Mouse (Mus musculus) limb, embryonic 15.5 days (tissue): ENCODE data around the gene Ankrd11. TPM values are rescaled to one million over a fixed set of nuclear protein-coding genes. Genes with fewer than 3 reads are reported as not detected.
A peak's percentile ranks its signal among the peaks of the same experiment; 100 is the strongest.

ENCODE experiments used
- ATAC-seq: fragments of 200-750 bp; cut with Nextera tagmentation; 2 replicates; pipeline ENCODE4 v1.8.0; 2017; ENCODE audit warnings: low read depth, moderate TSS enrichment; ENCODE audit not compliant: insufficient number of reproducible peaks, low FRiP score, low TSS enrichment
- H3K27ac ChIP-seq: fragments of 300-500 bp; sonication (generic); 2 replicates; pipeline ENCODE4 v1.5.1; 2015; ENCODE audit warnings: moderate library complexity, mild to moderate bottlenecking, inconsistent platforms
- H3K27me3 ChIP-seq: fragments of 300-500 bp; sonication (generic); 2 replicates; pipeline ENCODE4 v1.6.1; 2015; ENCODE audit warnings: inconsistent platforms
- H3K36me3 ChIP-seq: fragments of 300-500 bp; sonication (generic); 2 replicates; pipeline ENCODE4 v1.6.1; 2015; ENCODE audit warnings: inconsistent platforms
- H3K4me1 ChIP-seq: fragments of 300-500 bp; sonication (generic); 2 replicates; pipeline ENCODE4 v1.6.1; 2015; ENCODE audit warnings: inconsistent platforms
- H3K4me2 ChIP-seq: fragments of 300-500 bp; sonication (generic); 2 replicates; pipeline ENCODE4 v1.6.1; 2015; ENCODE audit warnings: mild to moderate bottlenecking, inconsistent platforms
- H3K4me3 ChIP-seq: fragments of 300-500 bp; sonication (generic); 2 replicates; pipeline ENCODE4 v1.5.1; 2015; ENCODE audit warnings: mild to moderate bottlenecking, inconsistent platforms
- H3K9ac ChIP-seq: fragments of 300-500 bp; sonication (generic); 2 replicates; pipeline ENCODE4 v1.6.1; 2015; ENCODE audit warnings: inconsistent platforms
- H3K9me3 ChIP-seq: fragments of 300-500 bp; sonication (generic); 2 replicates; pipeline ENCODE4 v1.6.1; 2016; ENCODE audit warnings: inconsistent platforms
- WGBS: fragments of 180-500 bp; shearing (Covaris S2); methylation state at CpG from one replicate; pipeline ENCODE4 v1.1.7; 2015; 5-methylcytosine and 5-hydroxymethylcytosine counted together
- polyA plus RNA-seq: library from polyadenylated mRNA; unstranded; fragments of >200 nt; fragmentation: Nextera tagmentation; extraction: Ambion mirVana; gene quantifications from 2 replicates; pipeline ENCODE4 v1.2.1, GENCODE M21; 2015

Ankrd11 gene
- polyA plus RNA-seq, 1 experiment from 2014 or later = 45.3 TPM

GRCm38 (mm10) chr8:122953028-122953427 lies 89.0 kb downstream of the Ankrd11 start:
- H3K27ac ChIP-seq = no peak overlapping the region
- no peak overlapping the region for H3K4me2 ChIP-seq
- no peaks in the 10 kb centered on the region for H3K9me3 ChIP-seq
- H3K27me3 ChIP-seq = no peaks in the 10 kb centered on the region
- H3K36me3 ChIP-seq = no peaks in the 10 kb centered on the region
- WGBS = 82% methylated on average over 6 of the region's 6 CpGs
- H3K4me3 ChIP-seq = no peak overlapping the region
- H3K4me1 ChIP-seq = peaks cover 27% of the 10 kb centered on the region
- ATAC-seq = no peak
- H3K9ac ChIP-seq = no peak overlapping the region

GRCm38 (mm10) chr8:122951456-122951855 lies 90.6 kb downstream of the Ankrd11 start:
- 81% methylated on average over 5 of the region's 5 CpGs for WGBS
- Histone ChIP-seq H3K9me3 (no peaks in the 10 kb centered on the region), H3K36me3 (no peaks in the 10 kb centered on the region), H3K4me2 (no peak overlapping the region), H3K27ac (no peak overlapping the region), H3K9ac (no peak overlapping the region), H3K4me1 (peaks cover 23% of the 10 kb centered on the region), H3K27me3 (no peaks in the 10 kb centered on the region), H3K4me3 (no peak overlapping the region)
- ATAC-seq = no peak

- Histone ChIP-seq H3K9ac (no peak overlapping the region), H3K4me3 (no peak overlapping the region), H3K27ac (no peak overlapping the region), H3K4me2 (no peak overlapping the region), H3K4me1 (peaks cover 20% of the 10 kb centered on the region), H3K36me3 (no peaks in the 10 kb centered on the region), H3K27me3 (no peaks in the 10 kb centered on the region), H3K9me3 (no peaks in the 10 kb centered on the region)
- 69% methylated on average over 5 of the region's 5 CpGs for WGBS
- ATAC-seq = no peak
Measured at GRCm38 (mm10) chr8:122949701-122950100, 92.4 kb downstream of the Ankrd11 start.

- ATAC-seq = no peak
- Histone ChIP-seq H3K4me1 (peaks cover 12% of the 10 kb centered on the region), H3K36me3 (no peaks in the 10 kb centered on the region), H3K9me3 (no peaks in the 10 kb centered on the region), H3K27me3 (no peaks in the 10 kb centered on the region), H3K4me3 (no peak overlapping the region), H3K27ac (no peak overlapping the region), H3K9ac (no peak overlapping the region), H3K4me2 (no peak overlapping the region)
- WGBS = 84% methylated on average over 2 of the region's 2 CpGs
Measured at GRCm38 (mm10) chr8:122945775-122946174, 96.3 kb downstream of the Ankrd11 start.

GRCm38 (mm10) chr8:122942803-122943713 lies 99.0 kb downstream of the Ankrd11 start:
- Histone ChIP-seq H3K4me2 (no peak overlapping the region), H3K9me3 (no peaks in the 10 kb centered on the region), H3K4me3 (no peak overlapping the region), H3K36me3 (no peaks in the 10 kb centered on the region), H3K27me3 (no peaks in the 10 kb centered on the region), H3K27ac (no peak overlapping the region), H3K9ac (no peak overlapping the region), H3K4me1 (peaks cover 5% of the 10 kb centered on the region; the same call in 1 of the 2 replicates)
- ATAC-seq = no peak
- 80% methylated on average over 9 of the region's 9 CpGs for WGBS

GRCm38 (mm10) chr8:122938591-122938990 lies 103.5 kb downstream of the Ankrd11 start:
- Histone ChIP-seq H3K9me3 (no peaks in the 10 kb centered on the region), H3K4me1 (peaks cover 7% of the 10 kb centered on the region; the same call in 1 of the 2 replicates), H3K36me3 (no peaks in the 10 kb centered on the region), H3K4me2 (no peak overlapping the region), H3K4me3 (no peak overlapping the region), H3K27me3 (no peaks in the 10 kb centered on the region), H3K27ac (no peak overlapping the region), H3K9ac (no peak overlapping the region)
- WGBS = 53% methylated on average over 4 of the region's 4 CpGs
- ATAC-seq = no peak

GRCm38 (mm10) chr8:122938170-122938569 lies 103.9 kb downstream of the Ankrd11 start:
- ATAC-seq = no peak
- 51% methylated on average over 3 of the region's 3 CpGs for WGBS
- Histone ChIP-seq H3K4me3 (no peak overlapping the region), H3K9me3 (no peaks in the 10 kb centered on the region), H3K4me1 (peaks cover 8% of the 10 kb centered on the region; the same call in 1 of the 2 replicates), H3K27me3 (no peaks in the 10 kb centered on the region), H3K36me3 (no peaks in the 10 kb centered on the region), H3K9ac (no peak overlapping the region), H3K4me2 (no peak overlapping the region), H3K27ac (no peak overlapping the region)

GRCm38 (mm10) chr8:122937545-122938053 lies 104.5 kb downstream of the Ankrd11 start:
- 0 out of 2 replicates have a peak overlapping the region, but pooled peaks have one; percentile 17 for H3K27ac ChIP-seq
- no peak overlapping the region for H3K4me3 ChIP-seq
- no peak overlapping the region for H3K4me2 ChIP-seq
- WGBS = 84% methylated on average over 2 of the region's 2 CpGs
- no peaks in the 10 kb centered on the region for H3K27me3 ChIP-seq
- no peak for ATAC-seq
- no peaks in the 10 kb centered on the region for H3K9me3 ChIP-seq
- peaks cover 11% of the 10 kb centered on the region; the same call in 1 of the 2 replicates for H3K4me1 ChIP-seq
- H3K36me3 ChIP-seq = no peaks in the 10 kb centered on the region
- no peak overlapping the region for H3K9ac ChIP-seq

- ATAC-seq = no peak
- Histone ChIP-seq H3K9me3 (no peaks in the 10 kb centered on the region), H3K27me3 (no peaks in the 10 kb centered on the region), H3K36me3 (no peaks in the 10 kb centered on the region), H3K9ac (no peak overlapping the region), H3K4me3 (no peak overlapping the region), H3K4me2 (no peak overlapping the region), H3K27ac (no peak overlapping the region), H3K4me1 (peaks cover 23% of the 10 kb centered on the region; the same call in 1 of the 2 replicates)
- WGBS = 85% methylated on average over 3 of the region's 3 CpGs
Measured at GRCm38 (mm10) chr8:122935912-122936311, 106.2 kb downstream of the Ankrd11 start.

- Histone ChIP-seq H3K9ac (no peak overlapping the region), H3K36me3 (no peaks in the 10 kb centered on the region), H3K9me3 (no peaks in the 10 kb centered on the region), H3K4me2 (no peak overlapping the region), H3K4me1 (peaks cover 23% of the 10 kb centered on the region; the same call in 1 of the 2 replicates), H3K4me3 (no peak overlapping the region), H3K27ac (no peak overlapping the region), H3K27me3 (no peaks in the 10 kb centered on the region)
- ATAC-seq = no peak
- WGBS = 84% methylated on average over 1 of the region's 1 CpGs
Measured at GRCm38 (mm10) chr8:122935118-122935517, 107.0 kb downstream of the Ankrd11 start.

GRCm38 (mm10) chr8:122933973-122934372 lies 108.1 kb downstream of the Ankrd11 start:
- Histone ChIP-seq H3K4me2 (no peak overlapping the region), H3K4me1 (peaks cover 21% of the 10 kb centered on the region; the same call in 1 of the 2 replicates)
- no peak for ATAC-seq

GRCm38 (mm10) chr8:122932561-122932959 lies 109.5 kb downstream of the Ankrd11 start:
- Histone ChIP-seq H3K9ac (no peak overlapping the region), H3K9me3 (no peaks in the 10 kb centered on the region), H3K36me3 (no peaks in the 10 kb centered on the region), H3K27ac (no peak overlapping the region), H3K4me1 (peaks cover 21% of the 10 kb centered on the region; the same call in 1 of the 2 replicates), H3K27me3 (no peaks in the 10 kb centered on the region), H3K4me3 (no peak overlapping the region), H3K4me2 (no peak overlapping the region)
- no peak for ATAC-seq
- 83% methylated on average over 2 of the region's 2 CpGs for WGBS

More at GRCm38 (mm10) chr8:122933973-122934372, 108.1 kb downstream of the Ankrd11 start:
- Histone ChIP-seq H3K36me3 (no peaks in the 10 kb centered on the region), H3K9ac (no peak overlapping the region), H3K9me3 (no peaks in the 10 kb centered on the region), H3K4me3 (no peak overlapping the region), H3K27ac (no peak overlapping the region), H3K27me3 (no peaks in the 10 kb centered on the region)
